Comparison of ENCODE assay signal across 22 mouse cellular contexts in the genomic region with DNA sequence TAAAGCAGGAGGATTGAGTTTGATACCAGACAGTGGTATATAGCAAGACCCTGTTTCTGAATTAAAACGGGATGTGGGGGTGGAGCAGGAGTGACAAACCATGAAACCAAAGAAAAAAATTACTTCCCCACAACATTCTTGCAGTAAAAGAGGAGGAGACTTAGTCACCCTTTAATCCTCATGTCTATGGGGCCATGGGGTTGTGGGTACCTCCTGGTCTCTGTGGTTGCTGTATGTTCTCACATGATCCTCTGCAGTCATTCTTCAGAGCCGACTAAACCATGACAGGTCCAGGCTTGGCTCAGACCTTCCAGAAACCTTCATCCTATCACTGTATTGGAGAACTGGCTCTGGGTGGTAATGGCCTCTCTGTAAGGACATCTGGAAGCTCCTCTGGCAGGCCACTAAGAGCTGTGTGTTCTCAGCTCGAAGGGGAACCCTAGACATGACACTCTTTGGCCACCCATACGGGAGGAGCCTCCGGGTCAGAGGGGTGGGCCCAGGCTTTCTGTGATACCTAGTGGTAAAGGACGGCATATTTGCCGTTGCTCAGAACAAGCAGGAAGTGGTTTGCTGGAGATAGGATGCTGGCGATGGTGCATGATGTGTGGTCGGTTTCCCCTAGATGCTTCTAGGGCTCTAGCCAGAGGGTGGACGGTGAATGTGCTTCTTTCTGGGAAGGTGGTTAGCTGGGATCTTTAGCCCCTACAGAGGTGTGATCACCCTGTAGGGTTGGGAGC. TPM values are rescaled to one million over a fixed set of nuclear protein-coding genes. Genes with fewer than 3 reads are reported as not detected.
DNase-seq lines count a peak whose midpoint lies in the region; ATAC-seq and TF ChIP-seq lines count a peak whose summit lies in the region.
"Had no signal": no experiment of that assay in that cellular context is flagged by ENCODE, and none has a peak within 500 bp of the region (broad histone marks: within the 10 kb centered on the region; RNA-seq: fewer than 3 reads in every experiment).

No protein-coding gene starts in this region.

- no peak overlapping the region; the same call in 1 of the 2 replicates for H3K27ac ChIP-seq in MEL (ENCODE audit: control insufficient read depth, low read depth, low read length)
- no peak overlapping the region for H3K27ac ChIP-seq in lung, postnatal 0 days (ENCODE audit: low read length)
- H3K27ac ChIP-seq: embryonic facial prominence, embryonic 13.5 days; intestine, embryonic 15.5 days; limb, embryonic 10.5 days; liver, embryonic 14.5 days had no signal

- no peaks in the 10 kb centered on the region for H3K79me2 ChIP-seq in MEL (ENCODE audit: control insufficient read depth, insufficient read depth, low read length, poor library complexity)

- H3K27me3 ChIP-seq in MEL (ENCODE audit: control insufficient read depth in 1 of 2, insufficient read depth in 2 of 2, low read length in 2 of 2) = no peaks in the 10 kb centered on the region
- no peaks in the 10 kb centered on the region for H3K27me3 ChIP-seq in splenic B cell, adult 2 months (ENCODE audit: control insufficient read depth, insufficient read depth, low read length, poor library complexity, severe bottlenecking)
- no peaks in the 10 kb centered on the region for H3K27me3 ChIP-seq in lung, postnatal 0 days (replicated peaks; ENCODE audit: insufficient read depth, low read length)
- H3K27me3 ChIP-seq: CH12.LX; embryonic facial prominence, embryonic 13.5 days; intestine, embryonic 15.5 days had no signal

- TF ChIP-seq EP300 in MEL (IDR thresholded peaks at IDR 0.05; ENCODE audit: low read depth in 1 of 2, low read length in 2 of 2) = no peak
- no peak for TF ChIP-seq EP300 in lung, postnatal 0 days (IDR thresholded peaks at IDR 0.05)

- 0 out of 4 replicates have a peak, but pooled peaks cover 0 to 5% of the 10 kb centered on the region in 2 experiments for H3K4me1 ChIP-seq in MEL (ENCODE audit: control insufficient read depth in 1 of 2, insufficient read depth in 2 of 2, low read length in 2 of 2)
- no peaks in the 10 kb centered on the region for H3K4me1 ChIP-seq in lung, postnatal 0 days (ENCODE audit: insufficient read depth, low read depth, low read length)
- H3K4me1 ChIP-seq: embryonic facial prominence, embryonic 13.5 days; intestine, embryonic 15.5 days; limb, embryonic 10.5 days had no signal

- no peak overlapping the region for H3K9ac ChIP-seq in MEL (ENCODE audit: control insufficient read depth, low read depth, low read length, poor library complexity, severe bottlenecking)
- no peak overlapping the region for H3K9ac ChIP-seq in lung, postnatal 0 days (replicated peaks; ENCODE audit: low read depth)
- H3K9ac ChIP-seq: embryonic facial prominence, embryonic 13.5 days; intestine, embryonic 15.5 days; liver, embryonic 14.5 days had no signal

- no peak overlapping the region for H3K4me2 ChIP-seq in lung, postnatal 0 days (replicated peaks; ENCODE audit: low read depth, low read length)
- H3K4me2 ChIP-seq: embryonic facial prominence, embryonic 13.5 days; intestine, embryonic 15.5 days had no signal

- DNase-seq in 3T3-L1 (ENCODE audit: low read depth, low spot score) (peak; percentile 34), MEL (ENCODE audit: low read depth, low spot score) (peak; percentile 28)
- peak; percentile 62 for DNase-seq in induced T-regulatory cell, adult 2 months (ENCODE audit: low read depth)
- peak; percentile 43 for DNase-seq in splenic B cell, adult 2 months (ENCODE audit: low read depth, low spot score)
- DNase-seq in cerebellum, adult 9-11 months = no peak
- DNase-seq in neural tube, embryonic 10.5 days (ENCODE audit: extremely low spot score, low spot score) = no peak
- DNase-seq in Muller cell, postnatal 12 days (ENCODE audit: inconsistent ontology term) = no peak
- no peak for DNase-seq in lung, postnatal 0 days (ENCODE audit: low spot score)
- DNase-seq: adrenal gland, postnatal 10 days; cerebellum, postnatal 25 days; kidney, postnatal 25 days had no signal

- TF ChIP-seq RAD21 in MEL (IDR thresholded peaks at IDR 0.05; ENCODE audit: low read depth, low read length) = no peak

- no peaks in the 10 kb centered on the region for H3K9me3 ChIP-seq in MEL (replicated peaks; ENCODE audit: insufficient read depth, low read length)
- H3K9me3 ChIP-seq in lung, postnatal 0 days (ENCODE audit: low read length) = no peaks in the 10 kb centered on the region
- H3K9me3 ChIP-seq: embryonic facial prominence, embryonic 13.5 days; intestine, embryonic 15.5 days; limb, embryonic 10.5 days had no signal

- TF ChIP-seq POLR2A in MEL (IDR thresholded peaks at IDR 0.05; ENCODE audit: control insufficient read depth in 1 of 2, insufficient read depth in 1 of 2, low read depth in 1 of 2, low read length in 2 of 2, poor library complexity in 1 of 2) = no peak

- WGBS in lung, postnatal 0 days = 84% methylated on average over 10 of the region's 10 CpGs

- ATAC-seq in lung, postnatal 0 days = no peak
- ATAC-seq: intestine, embryonic 15.5 days; midbrain, embryonic 16.5 days had no signal

- no peak for TF ChIP-seq CTCF in MEL (IDR thresholded peaks at IDR 0.05 in 2 of 3, conservative IDR thresholded peaks at IDR 0.05 in 1 of 3; ENCODE audit: control insufficient read depth in 1 of 3, insufficient read depth in 1 of 3, low read depth in 2 of 3, low read length in 3 of 3, poor library complexity in 1 of 3, severe bottlenecking in 1 of 3)
- TF ChIP-seq CTCF in lung, postnatal 0 days (IDR thresholded peaks at IDR 0.05) = no peak

- peaks cover 2 to 9% of the 10 kb centered on the region in 2 experiments; a peak in 3 of 4 replicates for H3K36me3 ChIP-seq in MEL (ENCODE audit: control insufficient read depth in 1 of 2, insufficient read depth in 2 of 2, low read length in 2 of 2)
- no peaks in the 10 kb centered on the region; the same call in 1 of the 2 replicates for H3K36me3 ChIP-seq in splenic B cell, adult 2 months (ENCODE audit: control insufficient read depth, insufficient read depth, low read length, poor library complexity, severe bottlenecking)
- H3K36me3 ChIP-seq in lung, postnatal 0 days (ENCODE audit: insufficient read depth, low read length) = peaks cover 15% of the 10 kb centered on the region; the same call in 1 of the 2 replicates

- H3K4me3 ChIP-seq in MEL (ENCODE audit: control insufficient read depth in 1 of 2, insufficient read depth in 1 of 2, low read depth in 2 of 2, low read length in 2 of 2) = no peak overlapping the region
- H3K4me3 ChIP-seq in lung, postnatal 0 days (ENCODE audit: low read depth, low read length) = no peak overlapping the region
- H3K4me3 ChIP-seq: embryonic facial prominence, embryonic 13.5 days; intestine, embryonic 15.5 days; limb, embryonic 10.5 days had no signal

TF ChIP-seq in MEL, 35 proteins besides CTCF, POLR2A, EP300 and RAD21:
- TF ChIP-seq ZKSCAN1 (IDR thresholded peaks at IDR 0.05; ENCODE audit: low read depth, low read length) (no peak), NELFE (IDR thresholded peaks at IDR 0.05; ENCODE audit: low read depth, low read length) (no peak), GATA1 (IDR thresholded peaks at IDR 0.05; ENCODE audit: low read depth, low read length) (no peak), CHD2 (IDR thresholded peaks at IDR 0.05; ENCODE audit: low read length) (no peak), UBTF (IDR thresholded peaks at IDR 0.05; ENCODE audit: borderline replicate concordance, insufficient read depth, low read depth, low read length) (no peak), ZC3H11A (IDR thresholded peaks at IDR 0.05; ENCODE audit: low read depth, low read length) (no peak), HCFC1 (IDR thresholded peaks at IDR 0.05; ENCODE audit: low read depth, low read length) (no peak), POLR2AphosphoS2 (IDR thresholded peaks at IDR 0.05; ENCODE audit: low read length) (no peak), BHLHE40 (IDR thresholded peaks at IDR 0.05; ENCODE audit: borderline replicate concordance, low read depth, low read length) (no peak), MXI1 (IDR thresholded peaks at IDR 0.05; ENCODE audit: low read depth, low read length) (no peak), USF2 (IDR thresholded peaks at IDR 0.05; ENCODE audit: borderline replicate concordance in 1 of 2, insufficient read depth in 1 of 2, low read depth in 1 of 2, low read length in 2 of 2) (no peak), MAX (IDR thresholded peaks at IDR 0.05; ENCODE audit: low read length) (no peak)
TF ChIP-seq in MEL: peak in this region for 0.

RNA-seq across cellular contexts. Expression of gene Lss, which starts 11.4 kb away (rescaled TPM):
- 26.3 and 27.5 TPM in 2 replicates for total RNA-seq in MEL (2012; rRNA removed)
- 10 to 100 TPM; 27.5 to 28.3 TPM for polyA plus RNA-seq in MEL (2012; ENCODE audit: insufficient read depth in 1 of 2, insufficient read length in 2 of 2, low read depth in 1 of 2, low replicate concordance in 2 of 2, missing spikeins in 1 of 2)
- 19.4 and 22.3 TPM in 2 replicates for polyA plus RNA-seq in lung, postnatal 0 days (2015; fragmentation: Nextera tagmentation; extraction: Ambion mirVana)

RNA-seq across cellular contexts. Expression of gene Spatc1l, which starts 19.3 kb away (rescaled TPM):
- total RNA-seq in MEL (2012; rRNA removed) = not detected in 2 replicates
- not detected for polyA plus RNA-seq in MEL (2012; ENCODE audit: insufficient read depth in 1 of 2, insufficient read length in 2 of 2, low read depth in 1 of 2, low replicate concordance in 2 of 2, missing spikeins in 1 of 2)
- not detected in 2 replicates for polyA plus RNA-seq in lung, postnatal 0 days (2015; fragmentation: Nextera tagmentation; extraction: Ambion mirVana)
- total RNA-seq: adrenal gland, postnatal 10 days; heart, adult 8-10 months; heart, postnatal 25 days; layer of hippocampus, postnatal 14 days had no signal
- polyA plus RNA-seq: embryonic facial prominence, embryonic 13.5 days; forebrain, embryonic 11.5 days; intestine, embryonic 15.5 days; limb, embryonic 10.5 days; liver, embryonic 14.5 days; midbrain, embryonic 16.5 days had no signal

RNA-seq across cellular contexts. Expression of gene Ftcd, which starts 32.6 kb away (rescaled TPM):
- not detected in 2 replicates for total RNA-seq in MEL (2012; rRNA removed)
- polyA plus RNA-seq in MEL (2012; ENCODE audit: insufficient read depth in 1 of 2, insufficient read length in 2 of 2, low read depth in 1 of 2, low replicate concordance in 2 of 2, missing spikeins in 1 of 2) = not detected
- 0.07 and 0.14 TPM in 2 replicates for polyA plus RNA-seq in lung, postnatal 0 days (2015; fragmentation: Nextera tagmentation; extraction: Ambion mirVana)
- total RNA-seq: CH12.LX; heart, adult 8-10 months; heart, postnatal 25 days; layer of hippocampus, postnatal 14 days had no signal
- polyA plus RNA-seq: embryonic facial prominence, embryonic 13.5 days; forebrain, embryonic 11.5 days; limb, embryonic 10.5 days; neural tube, embryonic 14.5 days had no signal

Comparison
In these comparisons a context has a peak if more than half of its experiments do, and no peak if none do; other contexts are left out.
1. DNase-seq: peak in 3T3-L1 (single experiment), MEL (single experiment), induced T-regulatory cell, adult 2 months (single experiment) and splenic B cell, adult 2 months (single experiment); none in cerebellum, adult 9-11 months (single experiment), neural tube, embryonic 10.5 days (single experiment), Muller cell, postnatal 12 days (single experiment) and lung, postnatal 0 days (single experiment).